Mouse (Mus musculus): ENCODE data around the gene Olfr612.
"Not testable (repeated sequence)": the region's sequence is repeated elsewhere in the genome, so short reads cannot be mapped to it uniquely, and the experiment has no call there.

Gene Olfr612

GRCm38 (mm10) chr7:103542617-103543016, at the start of gene Olfr612:
Gene Olfr612, minus strand, starts transcription at chr7:103542717.
- DNase-seq (ENCODE audit: low spot score in 2 of 2), result not testable (repeated sequence)

- DNase-seq (ENCODE audit: low spot score in 2 of 2), result no peak
Measured at GRCm38 (mm10) chr7:103589803-103590202, 47.3 kb upstream of the Olfr612 start, which contains the start of gene Olfr618. Gene Olfr618, plus strand, starts transcription at chr7:103590103.

- DNase-seq (ENCODE audit: low spot score in 2 of 2), result no peak
Measured at GRCm38 (mm10) chr7:103572761-103573160, 30.2 kb upstream of the Olfr612 start, which contains the start of gene Olfr617. Gene Olfr617, plus strand, starts transcription at chr7:103573061.

GRCm38 (mm10) chr7:103569043-103569442, 26.5 kb upstream of the Olfr612 start, which contains the start of gene Olfr616:
Gene Olfr616, minus strand, starts transcription at chr7:103569143.
- DNase-seq (ENCODE audit: low spot score in 2 of 2), result no peak

- DNase-seq (ENCODE audit: low spot score in 2 of 2), result no peak
Measured at GRCm38 (mm10) chr7:103555779-103556178, 13.3 kb upstream of the Olfr612 start, which contains the start of gene Olfr615. Gene Olfr615, plus strand, starts transcription at chr7:103556079.

GRCm38 (mm10) chr7:103547774-103548173, 5.3 kb upstream of the Olfr612 start, which contains the start of gene Olfr613:
Gene Olfr613, plus strand, starts transcription at chr7:103548074.
- no peak for DNase-seq (ENCODE audit: low spot score in 2 of 2)

GRCm38 (mm10) chr7:103520746-103521145, 21.8 kb downstream of the Olfr612 start, which contains the start of gene Olfr611:
Gene Olfr611, minus strand, starts transcription at chr7:103520846.
- DNase-seq (ENCODE audit: low spot score in 2 of 2), result not testable (repeated sequence)

- DNase-seq (ENCODE audit: low spot score in 2 of 2), result no peak
Measured at GRCm38 (mm10) chr7:103512022-103512421, 30.5 kb downstream of the Olfr612 start, which contains the start of gene Olfr610. Gene Olfr610, minus strand, starts transcription at chr7:103512122.

GRCm38 (mm10) chr7:103497962-103498361, 44.6 kb downstream of the Olfr612 start, which contains the start of gene Olfr609:
Gene Olfr609, minus strand, starts transcription at chr7:103498062.
- no peak for DNase-seq (ENCODE audit: low spot score in 2 of 2)
